Mouse (Mus musculus) kidney, postnatal 14 days (tissue): Measurements from ENCODE around the gene Tmem94.
"Not testable (repeated sequence)": the region's sequence is repeated elsewhere in the genome, so short reads cannot be mapped to it uniquely, and the experiment has no call there.

ENCODE experiments used
- DNase-seq: peaks from one replicate; pipeline ENCODE4 v3.0.0; 2022; ENCODE audit warnings: mixed read lengths

Tmem94 gene

GRCm38 (mm10) chr11:115765103-115765606, at the start of gene Tmem94:
Gene Tmem94, plus strand, starts transcription at chr11:115765433.
- peak; percentile 97 for DNase-seq

GRCm38 (mm10) chr11:115716410-115717338, 48.6 kb upstream of the Tmem94 start:
- no peak for DNase-seq

- DNase-seq = no peak
Observed at GRCm38 (mm10) chr11:115717660-115718390, 47.4 kb upstream of the Tmem94 start.

- peak; percentile 90 for DNase-seq
Observed at GRCm38 (mm10) chr11:115722638-115723037, 42.6 kb upstream of the Tmem94 start.

- peak; percentile 37 for DNase-seq
Observed at GRCm38 (mm10) chr11:115723231-115723630, 42.0 kb upstream of the Tmem94 start.

- DNase-seq = peak; percentile 62
Observed at GRCm38 (mm10) chr11:115734041-115734686, 31.1 kb upstream of the Tmem94 start.

- no peak for DNase-seq
Observed at GRCm38 (mm10) chr11:115737608-115738208, 27.5 kb upstream of the Tmem94 start.

GRCm38 (mm10) chr11:115738275-115738885, 26.9 kb upstream of the Tmem94 start:
- DNase-seq = no peak

GRCm38 (mm10) chr11:115741070-115741469, 24.2 kb upstream of the Tmem94 start:
- peak; percentile 64 for DNase-seq

GRCm38 (mm10) chr11:115742926-115743325, 22.3 kb upstream of the Tmem94 start:
- DNase-seq = no peak

GRCm38 (mm10) chr11:115744385-115744784, 20.8 kb upstream of the Tmem94 start:
- no peak for DNase-seq

GRCm38 (mm10) chr11:115746109-115746508, 19.1 kb upstream of the Tmem94 start:
- DNase-seq = no peak

GRCm38 (mm10) chr11:115746762-115747161, 18.5 kb upstream of the Tmem94 start:
- peak; percentile 33 for DNase-seq

- no peak for DNase-seq
Observed at GRCm38 (mm10) chr11:115747351-115747750, 17.9 kb upstream of the Tmem94 start.

GRCm38 (mm10) chr11:115749834-115750233, 15.4 kb upstream of the Tmem94 start:
- no peak for DNase-seq

- DNase-seq = no peak
Observed at GRCm38 (mm10) chr11:115751725-115752124, 13.5 kb upstream of the Tmem94 start.

GRCm38 (mm10) chr11:115752653-115753052, 12.6 kb upstream of the Tmem94 start:
- peak; percentile 32 for DNase-seq

GRCm38 (mm10) chr11:115753485-115753884, 11.7 kb upstream of the Tmem94 start:
- no peak for DNase-seq

- DNase-seq = not testable (repeated sequence)
Observed at GRCm38 (mm10) chr11:115762176-115762575, 3.1 kb upstream of the Tmem94 start.

GRCm38 (mm10) chr11:115764698-115765097, 535 bp upstream of the Tmem94 start:
- DNase-seq = no peak

GRCm38 (mm10) chr11:115765607-115766141, 441 bp downstream of the Tmem94 start:
- no peak for DNase-seq
